ENCODE assay signal across 13 mouse cellular contexts in genomic region chr2:29542039-29542438, GRCm38 (mm10).
DNase-seq lines count a peak whose midpoint lies in the region; ATAC-seq and TF ChIP-seq lines count a peak whose summit lies in the region.
"Had no signal": no experiment of that assay in that cellular context is flagged by ENCODE, and none has a peak within 500 bp of the region (broad histone marks: within the 10 kb centered on the region; RNA-seq: fewer than 3 reads in every experiment).

No protein-coding gene starts in this region.

- peak overlapping the region; percentile 38 for H3K4me2 ChIP-seq in myocyte (ENCODE audit: low read depth)
- H3K4me2 ChIP-seq in stomach, postnatal 0 days (replicated peaks; ENCODE audit: low read depth) = no peak overlapping the region
- H3K4me2 ChIP-seq: embryonic facial prominence, embryonic 15.5 days; hindbrain, embryonic 12.5 days had no signal

- H3K4me3 ChIP-seq in myocyte = no peak overlapping the region
- H3K4me3 ChIP-seq in stomach, postnatal 0 days (ENCODE audit: low read depth, low read length) = no peak overlapping the region
- no peak overlapping the region for H3K4me3 ChIP-seq in kidney, adult 2 months (ENCODE audit: insufficient read depth, low read depth, low read length)
- H3K4me3 ChIP-seq: embryonic facial prominence, embryonic 15.5 days; hindbrain, embryonic 12.5 days had no signal

- no peak overlapping the region for H3K27ac ChIP-seq in stomach, postnatal 0 days (replicated peaks)
- no peak overlapping the region for H3K27ac ChIP-seq in kidney, adult 2 months (ENCODE audit: insufficient read depth, low read depth, low read length)
- H3K27ac ChIP-seq: embryonic facial prominence, embryonic 15.5 days; hindbrain, embryonic 12.5 days; liver, embryonic 14.5 days had no signal

- no peak for TF ChIP-seq EP300 in stomach, postnatal 0 days (optimal IDR thresholded peaks at IDR 0.05)

- 76% methylated on average over 13 of the region's 13 CpGs for WGBS in stomach, postnatal 0 days
- WGBS in kidney, adult 2 months = 70% methylated on average over 13 of the region's 13 CpGs

- peak; percentile 19 to 25 for DNase-seq in cerebellum, adult 18-20 months
- no peak for DNase-seq in cerebellum, adult 9-11 months
- peak; percentile 55 for DNase-seq in layer of hippocampus, adult 9-11 months
- DNase-seq in layer of hippocampus, postnatal 25 days (ENCODE audit: extremely low spot score in 1 of 2, low spot score in 1 of 2) = no peak
- DNase-seq in brain, adult 2 months (ENCODE audit: low read depth, low spot score) = peak; percentile 85
- DNase-seq in stomach, postnatal 0 days (ENCODE audit: low spot score) = no peak
- no peak for DNase-seq in kidney, adult 2 months
- DNase-seq: adrenal gland, postnatal 25 days; cerebellum, adult 9-10 months had no signal

- no peak overlapping the region for H3ac ChIP-seq in myocyte (ENCODE audit: control insufficient read depth, insufficient read length)

- TF ChIP-seq POLR2A in myocyte (IDR thresholded peaks at IDR 0.05; ENCODE audit: insufficient read length, low read depth) = no peak
- no peak for TF ChIP-seq POLR2A in kidney, adult 2 months (IDR thresholded peaks at IDR 0.05; ENCODE audit: low read depth, low read length)

- H3K4me1 ChIP-seq in stomach, postnatal 0 days (replicated peaks; ENCODE audit: control insufficient read depth, insufficient read depth) = no peaks in the 10 kb centered on the region
- H3K4me1 ChIP-seq in kidney, adult 2 months (ENCODE audit: control insufficient read depth, insufficient read depth, low read length) = no peaks in the 10 kb centered on the region

- no peaks in the 10 kb centered on the region for H3K36me3 ChIP-seq in myocyte (ENCODE audit: control insufficient read depth, insufficient read depth)
- no peaks in the 10 kb centered on the region for H3K36me3 ChIP-seq in stomach, postnatal 0 days (ENCODE audit: control insufficient read depth, insufficient read depth, low read length)
- no peaks in the 10 kb centered on the region for H3K36me3 ChIP-seq in kidney, adult 2 months (ENCODE audit: control insufficient read depth, insufficient read depth, low read length)
- H3K36me3 ChIP-seq: embryonic facial prominence, embryonic 15.5 days; hindbrain, embryonic 12.5 days had no signal

- H3K9ac ChIP-seq in stomach, postnatal 0 days (ENCODE audit: low read length) = no peak overlapping the region
- H3K9ac ChIP-seq: embryonic facial prominence, embryonic 15.5 days; hindbrain, embryonic 12.5 days; liver, embryonic 14.5 days had no signal

- no peaks in the 10 kb centered on the region for H3K9me3 ChIP-seq in stomach, postnatal 0 days (ENCODE audit: control insufficient read depth, low read length)
- H3K9me3 ChIP-seq: embryonic facial prominence, embryonic 15.5 days; hindbrain, embryonic 12.5 days had no signal

- peaks cover 27% of the 10 kb centered on the region for H3K27me3 ChIP-seq in myocyte (ENCODE audit: control insufficient read depth, insufficient read depth, insufficient read length)
- H3K27me3 ChIP-seq in stomach, postnatal 0 days (ENCODE audit: control insufficient read depth, insufficient read depth, low read length) = no peaks in the 10 kb centered on the region
- no peaks in the 10 kb centered on the region for H3K27me3 ChIP-seq in kidney, adult 2 months (replicated peaks; ENCODE audit: control insufficient read depth, insufficient read depth, low read length)
- H3K27me3 ChIP-seq: embryonic facial prominence, embryonic 15.5 days; hindbrain, embryonic 12.5 days had no signal

- no peak for TF ChIP-seq CTCF in stomach, postnatal 0 days (IDR thresholded peaks at IDR 0.05; ENCODE audit: low read depth)
- TF ChIP-seq CTCF in kidney, adult 2 months (conservative IDR thresholded peaks at IDR 0.05; ENCODE audit: insufficient read depth, insufficient read length, low read depth, low read length) = no peak

- no peak for ATAC-seq in stomach, postnatal 0 days (ENCODE audit: low FRiP score, low TSS enrichment)

- no peaks in the 10 kb centered on the region for H3K79me2 ChIP-seq in myocyte (ENCODE audit: control insufficient read depth, insufficient read depth)

TF ChIP-seq in myocyte, 11 proteins besides CTCF, POLR2A, EP300 and RAD21:
- no peak for TF ChIP-seq MYOD1 (IDR thresholded peaks at IDR 0.05; ENCODE audit: control insufficient read depth in 1 of 3, insufficient read length in 2 of 3, low read depth in 2 of 3)
- TF ChIP-seq SRF (IDR thresholded peaks at IDR 0.05; ENCODE audit: control insufficient read depth, insufficient read length, low read depth) = no peak

Comparison
In these comparisons a context has a peak if more than half of its experiments do, and no peak if none do; other contexts are left out.
1. DNase-seq: peak in cerebellum, adult 18-20 months (2 of 2), layer of hippocampus, adult 9-11 months (single experiment) and brain, adult 2 months (single experiment); none in cerebellum, adult 9-11 months (single experiment), layer of hippocampus, postnatal 25 days (0 of 2), stomach, postnatal 0 days (single experiment) and kidney, adult 2 months (single experiment).